Mouse (Mus musculus): Measurements from ENCODE around the gene Tcf7l1. TPM values are rescaled to one million over a fixed set of nuclear protein-coding genes. Genes with fewer than 3 reads are reported as not detected.

The Tcf7l1 gene
- polyA plus RNA-seq, 1 experiment from 2014 or later, result 14.6 TPM

DNA sequence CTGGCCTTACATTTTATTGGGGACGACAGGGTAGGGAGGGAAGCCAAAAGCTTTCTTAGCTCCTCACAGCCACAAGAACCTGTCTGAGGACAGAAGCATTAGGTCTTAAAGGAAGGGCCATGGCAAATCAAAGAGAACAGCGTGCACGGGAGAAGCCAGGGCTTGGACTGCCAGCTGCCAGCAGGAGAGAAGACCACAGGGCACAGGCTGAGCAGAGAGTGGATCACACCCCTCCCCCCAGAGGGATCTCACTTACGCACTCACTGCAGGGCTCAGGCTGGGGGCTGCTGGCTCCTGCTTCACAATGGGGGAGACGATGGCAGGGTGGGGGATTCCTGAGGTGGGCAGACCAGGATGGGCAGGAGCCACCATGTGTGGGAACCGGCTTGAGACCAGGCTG, 157.4 kb downstream of the Tcf7l1 start:
- DNase-seq (ENCODE audit: low spot score) (no peak), ATAC-seq (replicated peaks; ENCODE audit: low FRiP score) (no peak)
- Histone ChIP-seq H3K4me1 (replicated peaks; ENCODE audit: control insufficient read depth, insufficient read depth, low read length) (peaks cover 9% of the 10 kb centered on the region; the same call in 1 of the 2 replicates), H3K4me3 (ENCODE audit: low read depth, low read length) (no peak overlapping the region), H3K9me3 (ENCODE audit: control insufficient read depth, low read length) (no peaks in the 10 kb centered on the region), H3K9ac (ENCODE audit: low read depth, low read length) (no peak overlapping the region), H3K27me3 (replicated peaks; ENCODE audit: control insufficient read depth, insufficient read depth, low read length) (no peaks in the 10 kb centered on the region), H3K4me2 (no peak overlapping the region), H3K36me3 (ENCODE audit: control insufficient read depth, insufficient read depth, low read length) (peaks cover 2% of the 10 kb centered on the region; the same call in 1 of the 2 replicates), H3K27ac (ENCODE audit: low read depth, low read length) (no peak overlapping the region)
- 81% methylated on average over 6 of the region's 6 CpGs for WGBS

DNA sequence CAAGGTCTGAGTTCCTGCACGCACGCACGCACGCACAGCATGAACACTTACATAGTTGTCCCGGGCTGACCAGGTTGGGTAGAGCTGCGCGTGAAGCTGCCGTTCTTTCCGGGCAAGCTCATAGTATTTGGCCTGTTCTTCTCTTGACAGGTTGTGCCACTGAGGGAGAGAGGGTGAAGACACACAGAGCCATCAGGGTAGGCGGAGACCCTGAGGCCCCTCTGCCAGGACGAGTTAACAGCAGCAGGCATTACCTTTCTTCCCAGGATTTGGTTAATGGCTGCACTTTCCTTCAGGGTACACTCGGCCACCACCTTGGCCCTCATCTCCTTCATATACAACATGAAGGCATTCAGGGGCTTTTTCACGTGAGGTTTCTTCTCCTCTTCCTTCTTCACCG, 158.1 kb downstream of the Tcf7l1 start:
- no peak overlapping the region for H3K27ac ChIP-seq (ENCODE audit: low read depth, low read length)
- H3K4me2 ChIP-seq, result no peak overlapping the region
- ATAC-seq (replicated peaks; ENCODE audit: low FRiP score) (no peak), DNase-seq (ENCODE audit: low spot score) (no peak)
- H3K9me3 ChIP-seq (ENCODE audit: control insufficient read depth, low read length), result no peaks in the 10 kb centered on the region
- H3K9ac ChIP-seq (ENCODE audit: low read depth, low read length), result no peak overlapping the region
- H3K27me3 ChIP-seq (replicated peaks; ENCODE audit: control insufficient read depth, insufficient read depth, low read length), result no peaks in the 10 kb centered on the region
- peaks cover 4% of the 10 kb centered on the region; the same call in 1 of the 2 replicates for H3K4me1 ChIP-seq (replicated peaks; ENCODE audit: control insufficient read depth, insufficient read depth, low read length)
- 86% methylated on average over 14 of the region's 14 CpGs for WGBS
- no peak overlapping the region for H3K4me3 ChIP-seq (ENCODE audit: low read depth, low read length)
- peaks cover 2% of the 10 kb centered on the region; the same call in 1 of the 2 replicates for H3K36me3 ChIP-seq (ENCODE audit: control insufficient read depth, insufficient read depth, low read length)

DNA sequence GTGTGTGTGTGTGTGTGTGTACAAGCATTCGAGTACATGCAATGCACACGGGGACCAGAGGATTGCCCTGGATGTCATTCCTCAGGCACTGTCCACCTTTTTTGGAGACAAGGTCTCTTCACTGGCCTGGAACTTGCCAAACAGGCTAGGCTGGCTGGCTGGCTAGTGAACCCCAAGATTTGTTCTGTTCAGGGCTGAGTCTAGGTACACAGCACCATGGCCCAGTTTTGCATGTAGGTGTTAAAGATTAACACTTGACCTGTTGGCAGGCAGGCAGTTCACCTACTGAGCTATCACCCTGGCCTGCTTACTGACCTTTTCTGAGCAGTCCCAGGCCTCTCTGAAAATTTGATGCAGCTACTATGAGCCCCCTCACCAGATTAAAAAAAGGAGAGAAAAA, 158.7 kb downstream of the Tcf7l1 start:
- no peak overlapping the region for H3K27ac ChIP-seq (ENCODE audit: low read depth, low read length)
- H3K4me1 ChIP-seq (replicated peaks; ENCODE audit: control insufficient read depth, insufficient read depth, low read length), result 0 out of 2 replicates have a peak, but pooled peaks cover 4% of the 10 kb centered on the region
- H3K27me3 ChIP-seq (replicated peaks; ENCODE audit: control insufficient read depth, insufficient read depth, low read length), result no peaks in the 10 kb centered on the region
- H3K9me3 ChIP-seq (ENCODE audit: control insufficient read depth, low read length), result no peaks in the 10 kb centered on the region
- ATAC-seq (replicated peaks; ENCODE audit: low FRiP score) (no peak), DNase-seq (ENCODE audit: low spot score) (no peak)
- no peak overlapping the region for H3K4me3 ChIP-seq (ENCODE audit: low read depth, low read length)
- 81% methylated on average over 2 of the region's 2 CpGs for WGBS
- no peak overlapping the region for H3K9ac ChIP-seq (ENCODE audit: low read depth, low read length)
- peaks cover 2% of the 10 kb centered on the region; the same call in 1 of the 2 replicates for H3K36me3 ChIP-seq (ENCODE audit: control insufficient read depth, insufficient read depth, low read length)
- H3K4me2 ChIP-seq, result no peak overlapping the region

DNA sequence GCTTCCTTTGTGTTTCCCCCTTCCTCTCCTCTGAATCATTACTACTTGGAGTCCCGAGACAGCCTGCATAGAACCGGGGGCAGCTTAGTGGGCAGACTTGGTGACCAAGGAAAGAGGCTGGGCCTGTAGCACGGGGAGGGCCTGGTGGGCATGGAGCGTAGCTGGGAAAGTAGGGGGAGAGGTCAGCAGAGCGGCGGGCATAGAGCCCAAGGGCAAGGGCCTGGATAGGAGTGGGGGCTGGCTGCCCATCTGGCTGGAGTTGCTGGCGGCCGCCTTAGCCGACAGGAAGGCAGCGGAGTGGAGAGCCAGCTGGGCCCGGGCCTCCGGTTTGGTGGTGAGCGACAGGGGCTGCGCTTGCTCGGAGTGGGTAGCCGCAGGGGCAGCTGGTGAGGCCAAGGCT, 161.8 kb downstream of the Tcf7l1 start:
- Histone ChIP-seq H3K4me3 (ENCODE audit: low read depth, low read length) (no peak overlapping the region), H3K4me1 (replicated peaks; ENCODE audit: control insufficient read depth, insufficient read depth, low read length) (no peaks in the 10 kb centered on the region), H3K27me3 (replicated peaks; ENCODE audit: control insufficient read depth, insufficient read depth, low read length) (no peaks in the 10 kb centered on the region), H3K36me3 (ENCODE audit: control insufficient read depth, insufficient read depth, low read length) (peaks cover 2% of the 10 kb centered on the region; the same call in 1 of the 2 replicates), H3K4me2 (no peak overlapping the region), H3K9ac (ENCODE audit: low read depth, low read length) (no peak overlapping the region), H3K27ac (ENCODE audit: low read depth, low read length) (no peak overlapping the region), H3K9me3 (ENCODE audit: control insufficient read depth, low read length) (no peaks in the 10 kb centered on the region)
- WGBS, result 84% methylated on average over 16 of the region's 16 CpGs
- DNase-seq (ENCODE audit: low spot score) (no peak), ATAC-seq (replicated peaks; ENCODE audit: low FRiP score) (no peak)

DNA sequence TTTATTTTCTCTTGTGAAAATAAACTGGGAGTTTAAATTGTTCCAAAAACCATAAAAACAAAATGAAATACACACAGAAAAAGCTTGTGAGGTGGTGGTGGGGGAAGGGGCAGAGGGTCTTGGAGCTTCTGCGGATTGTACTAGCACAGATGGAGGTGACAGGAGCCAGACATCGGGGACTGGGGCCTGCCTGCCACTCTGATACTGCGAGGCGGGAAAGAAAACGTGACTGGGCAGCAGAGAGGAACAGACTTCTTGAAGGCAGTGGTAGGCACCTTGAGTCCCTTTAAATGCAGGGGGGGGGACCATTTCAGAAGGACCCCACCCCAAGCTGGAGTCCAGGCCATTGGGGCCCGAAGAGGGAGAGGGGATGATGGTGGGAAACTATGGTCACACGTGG, 162.7 kb downstream of the Tcf7l1 start:
- Histone ChIP-seq H3K9me3 (ENCODE audit: control insufficient read depth, low read length) (no peaks in the 10 kb centered on the region), H3K36me3 (ENCODE audit: control insufficient read depth, insufficient read depth, low read length) (no peaks in the 10 kb centered on the region; the same call in 1 of the 2 replicates), H3K27ac (ENCODE audit: low read depth, low read length) (no peak overlapping the region), H3K4me2 (no peak overlapping the region), H3K4me3 (ENCODE audit: low read depth, low read length) (no peak overlapping the region), H3K9ac (ENCODE audit: low read depth, low read length) (no peak overlapping the region), H3K27me3 (replicated peaks; ENCODE audit: control insufficient read depth, insufficient read depth, low read length) (no peaks in the 10 kb centered on the region), H3K4me1 (replicated peaks; ENCODE audit: control insufficient read depth, insufficient read depth, low read length) (no peaks in the 10 kb centered on the region)
- ATAC-seq (replicated peaks; ENCODE audit: low FRiP score) (no peak), DNase-seq (ENCODE audit: low spot score) (no peak)
- 78% methylated on average over 7 of the region's 7 CpGs for WGBS

DNA sequence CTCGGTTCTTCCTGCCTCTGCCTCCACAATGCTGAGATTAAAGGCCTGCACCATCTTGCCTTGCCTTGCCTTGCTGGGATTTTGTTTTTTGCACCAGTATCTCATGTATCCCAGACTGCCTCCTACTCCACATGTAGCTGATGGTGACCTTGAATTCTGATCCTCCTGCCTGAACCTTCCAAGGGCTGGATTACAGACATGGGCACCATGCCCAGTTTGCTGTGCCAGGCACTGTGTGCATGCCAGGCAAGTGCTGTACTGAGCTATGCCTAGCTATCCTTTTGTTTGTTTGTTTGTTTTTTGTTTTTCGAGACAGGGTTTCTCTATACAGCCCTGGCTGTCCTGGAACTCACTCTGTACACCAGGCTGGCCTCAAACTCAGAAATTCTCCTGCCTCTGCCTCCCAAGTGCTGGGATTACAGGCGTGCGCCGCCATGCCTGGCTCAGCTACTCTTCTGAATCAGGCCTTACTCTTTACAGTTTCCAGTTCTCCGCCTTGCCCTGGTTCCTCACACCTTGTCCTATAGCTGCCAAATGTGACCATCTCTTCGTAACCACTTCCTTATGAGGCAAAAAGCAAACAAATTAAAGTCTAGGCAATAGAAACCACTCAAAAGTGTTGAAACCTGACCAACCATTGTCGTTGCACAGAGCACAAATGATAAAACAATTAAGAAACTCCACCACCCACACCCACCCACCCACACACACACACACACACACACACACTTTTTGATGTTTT, 165.2 kb downstream of the Tcf7l1 start:
- H3K9ac ChIP-seq (ENCODE audit: low read depth, low read length), result no peak overlapping the region
- no peak overlapping the region for H3K4me2 ChIP-seq
- H3K9me3 ChIP-seq (ENCODE audit: control insufficient read depth, low read length), result no peaks in the 10 kb centered on the region
- H3K36me3 ChIP-seq (ENCODE audit: control insufficient read depth, insufficient read depth, low read length), result no peaks in the 10 kb centered on the region; the same call in 1 of the 2 replicates
- no peak overlapping the region for H3K4me3 ChIP-seq (ENCODE audit: low read depth, low read length)
- ATAC-seq (replicated peaks; ENCODE audit: low FRiP score) (no peak), DNase-seq (ENCODE audit: low spot score) (no peak)
- H3K27ac ChIP-seq (ENCODE audit: low read depth, low read length), result no peak overlapping the region
- WGBS, result 88% methylated on average over 8 of the region's 8 CpGs
- H3K27me3 ChIP-seq (replicated peaks; ENCODE audit: control insufficient read depth, insufficient read depth, low read length), result no peaks in the 10 kb centered on the region
- peaks cover 8% of the 10 kb centered on the region; the same call in 1 of the 2 replicates for H3K4me1 ChIP-seq (replicated peaks; ENCODE audit: control insufficient read depth, insufficient read depth, low read length)

DNA sequence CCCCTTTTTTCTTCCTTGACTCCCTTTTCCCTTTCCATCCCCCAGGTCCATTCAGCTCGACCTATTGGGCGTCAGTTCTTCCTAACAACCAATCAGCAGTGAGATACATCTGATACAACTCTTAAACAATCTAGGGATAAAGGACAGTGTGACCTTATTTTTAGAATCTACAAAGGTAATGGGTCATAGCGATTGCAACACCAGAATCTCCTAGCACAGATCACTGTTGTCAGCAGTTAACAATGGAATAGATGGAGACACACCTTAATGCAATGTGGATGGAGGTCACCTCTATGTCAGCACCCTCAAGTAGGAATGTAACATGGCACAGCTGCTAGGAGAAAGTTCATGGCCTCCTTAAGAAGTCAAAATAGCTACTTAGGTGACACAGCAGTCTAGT, 166.1 kb downstream of the Tcf7l1 start:
- DNase-seq (ENCODE audit: low spot score), result no peak
- Histone ChIP-seq H3K4me3 (ENCODE audit: low read depth, low read length) (no peak overlapping the region), H3K27ac (ENCODE audit: low read depth, low read length) (no peak overlapping the region), H3K4me2 (no peak overlapping the region), H3K36me3 (ENCODE audit: control insufficient read depth, insufficient read depth, low read length) (no peaks in the 10 kb centered on the region; the same call in 1 of the 2 replicates), H3K9ac (ENCODE audit: low read depth, low read length) (no peak overlapping the region), H3K27me3 (replicated peaks; ENCODE audit: control insufficient read depth, insufficient read depth, low read length) (no peaks in the 10 kb centered on the region), H3K9me3 (ENCODE audit: control insufficient read depth, low read length) (no peaks in the 10 kb centered on the region), H3K4me1 (replicated peaks; ENCODE audit: control insufficient read depth, insufficient read depth, low read length) (peaks cover 8% of the 10 kb centered on the region; the same call in 1 of the 2 replicates)
- ATAC-seq (replicated peaks; ENCODE audit: low FRiP score), result no peak
- 54% methylated on average over 3 of the region's 3 CpGs for WGBS

DNA sequence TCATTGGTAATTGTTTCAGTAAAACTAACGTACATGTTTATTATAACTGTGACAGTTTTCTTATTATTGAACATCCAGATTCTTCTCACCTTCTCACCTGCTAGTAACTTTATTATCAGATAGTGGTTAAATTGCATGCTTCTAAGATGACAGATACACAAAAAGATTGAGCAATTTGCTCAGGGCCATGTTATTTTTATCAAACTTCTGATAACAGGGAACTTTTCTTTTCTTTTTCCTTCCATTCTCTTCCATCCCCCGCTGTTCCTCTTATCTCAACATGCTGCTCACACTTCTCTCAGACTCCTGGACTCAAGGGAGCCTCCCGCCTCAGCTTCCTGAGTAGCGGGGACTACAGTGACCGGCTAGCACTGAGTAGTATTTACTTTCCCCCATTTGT, 168.1 kb downstream of the Tcf7l1 start:
- no peaks in the 10 kb centered on the region for H3K9me3 ChIP-seq (ENCODE audit: control insufficient read depth, low read length)
- DNase-seq (ENCODE audit: low spot score), result no peak
- H3K36me3 ChIP-seq (ENCODE audit: control insufficient read depth, insufficient read depth, low read length), result no peaks in the 10 kb centered on the region
- no peak overlapping the region for H3K4me2 ChIP-seq
- H3K4me1 ChIP-seq (replicated peaks; ENCODE audit: control insufficient read depth, insufficient read depth, low read length), result peaks cover 14% of the 10 kb centered on the region
- H3K27me3 ChIP-seq (replicated peaks; ENCODE audit: control insufficient read depth, insufficient read depth, low read length), result no peaks in the 10 kb centered on the region
- 42% methylated on average over 5 of the region's 5 CpGs for WGBS
- no peak for ATAC-seq (replicated peaks; ENCODE audit: low FRiP score)
- no peak overlapping the region for H3K4me3 ChIP-seq (ENCODE audit: low read depth, low read length)
- peak overlapping the region; percentile 25; the same call in 1 of the 2 replicates for H3K27ac ChIP-seq (ENCODE audit: low read depth, low read length)
- no peak overlapping the region for H3K9ac ChIP-seq (ENCODE audit: low read depth, low read length)

Measured in liver, embryonic 11.5 days (tissue).